Mouse (Mus musculus) urinary bladder, postnatal 10 days (tissue): Measurements from ENCODE around the gene Echdc2.
"Not testable (repeated sequence)": the region's sequence is repeated elsewhere in the genome, so short reads cannot be mapped to it uniquely, and the experiment has no call there.

ENCODE experiments used
- DNase-seq: peaks from one replicate; pipeline ENCODE4 v3.0.0; 2022; ENCODE audit warnings: low spot score

Gene Echdc2

DNA sequence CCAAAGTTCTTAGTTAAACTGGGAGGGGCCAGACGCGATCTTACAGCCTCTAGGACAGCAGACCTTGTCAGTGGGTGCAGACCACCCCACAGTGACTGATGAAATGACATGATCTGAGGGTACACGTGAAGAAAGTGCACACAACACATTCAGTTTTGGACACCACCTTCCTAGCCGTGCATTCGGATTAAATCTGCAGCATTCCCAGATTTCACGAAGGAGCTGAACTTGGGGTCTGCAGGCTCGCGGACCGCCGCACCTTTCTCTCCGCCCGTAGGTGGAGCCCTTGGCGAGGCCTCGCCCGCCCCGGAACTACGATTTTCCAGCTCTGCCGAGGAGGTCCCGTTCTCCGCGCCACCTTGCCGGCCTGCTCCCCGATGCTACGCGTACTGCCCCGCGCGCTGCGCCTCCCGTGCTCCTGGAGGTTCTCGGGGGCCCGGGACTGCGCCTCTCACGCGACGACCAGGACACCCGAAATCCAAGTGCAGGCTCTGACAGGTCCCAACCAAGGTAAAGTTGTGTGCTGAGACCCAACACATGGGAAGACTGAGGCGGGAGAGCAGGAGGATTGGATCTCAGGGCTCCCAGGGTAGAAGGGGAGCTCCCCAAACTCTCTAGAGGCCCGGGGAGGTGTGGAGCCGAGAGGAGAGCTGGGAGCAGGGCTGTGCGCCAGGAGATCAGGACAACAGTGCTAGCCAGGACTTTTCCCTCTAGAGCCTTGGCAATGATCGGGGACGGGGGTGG, at the start of gene Echdc2:
Gene Echdc2, plus strand, starts transcription at position 286 of the 744 bp plus-strand sequence.
- DNase-seq: no peak

DNA sequence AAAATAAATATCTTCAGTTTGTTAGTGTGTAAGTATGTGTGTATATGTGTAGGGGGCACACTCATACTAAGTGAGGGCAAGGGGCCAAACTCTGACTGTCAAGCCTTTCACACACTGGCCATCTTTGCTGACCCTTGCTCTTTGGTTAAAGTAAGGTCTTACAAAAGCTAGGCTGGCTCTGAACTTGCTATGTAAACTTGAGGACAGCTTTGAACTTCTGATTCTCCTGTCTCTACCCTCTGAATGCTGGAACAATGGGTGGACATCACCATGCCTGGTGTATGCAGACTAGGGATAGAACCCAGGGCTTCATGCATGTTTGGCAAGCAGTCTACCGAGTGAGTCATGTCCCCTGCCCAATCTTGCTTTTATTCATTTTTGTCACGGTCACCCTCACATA, 48.8 kb upstream of the Echdc2 start:
- no peak for DNase-seq

DNA sequence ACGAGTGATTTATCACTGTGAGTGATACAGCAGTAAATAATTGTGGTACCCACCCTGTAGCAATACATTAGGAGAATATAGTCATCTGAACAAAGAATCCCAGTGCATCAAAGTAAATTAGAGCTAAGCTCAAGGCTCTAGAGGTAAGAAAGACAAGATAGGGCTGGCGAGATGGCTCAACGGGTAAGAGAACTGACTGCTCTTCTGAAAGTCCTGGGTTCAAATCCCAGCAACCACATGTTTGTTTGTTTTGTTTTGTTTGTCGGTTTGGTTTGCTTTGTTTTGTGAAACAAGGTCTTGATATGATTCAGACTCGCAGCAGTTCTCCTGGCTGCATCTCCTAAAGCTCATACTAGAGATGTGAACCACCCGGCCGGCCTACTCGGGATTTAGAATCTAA, 47.7 kb upstream of the Echdc2 start:
- DNase-seq: no peak

DNA sequence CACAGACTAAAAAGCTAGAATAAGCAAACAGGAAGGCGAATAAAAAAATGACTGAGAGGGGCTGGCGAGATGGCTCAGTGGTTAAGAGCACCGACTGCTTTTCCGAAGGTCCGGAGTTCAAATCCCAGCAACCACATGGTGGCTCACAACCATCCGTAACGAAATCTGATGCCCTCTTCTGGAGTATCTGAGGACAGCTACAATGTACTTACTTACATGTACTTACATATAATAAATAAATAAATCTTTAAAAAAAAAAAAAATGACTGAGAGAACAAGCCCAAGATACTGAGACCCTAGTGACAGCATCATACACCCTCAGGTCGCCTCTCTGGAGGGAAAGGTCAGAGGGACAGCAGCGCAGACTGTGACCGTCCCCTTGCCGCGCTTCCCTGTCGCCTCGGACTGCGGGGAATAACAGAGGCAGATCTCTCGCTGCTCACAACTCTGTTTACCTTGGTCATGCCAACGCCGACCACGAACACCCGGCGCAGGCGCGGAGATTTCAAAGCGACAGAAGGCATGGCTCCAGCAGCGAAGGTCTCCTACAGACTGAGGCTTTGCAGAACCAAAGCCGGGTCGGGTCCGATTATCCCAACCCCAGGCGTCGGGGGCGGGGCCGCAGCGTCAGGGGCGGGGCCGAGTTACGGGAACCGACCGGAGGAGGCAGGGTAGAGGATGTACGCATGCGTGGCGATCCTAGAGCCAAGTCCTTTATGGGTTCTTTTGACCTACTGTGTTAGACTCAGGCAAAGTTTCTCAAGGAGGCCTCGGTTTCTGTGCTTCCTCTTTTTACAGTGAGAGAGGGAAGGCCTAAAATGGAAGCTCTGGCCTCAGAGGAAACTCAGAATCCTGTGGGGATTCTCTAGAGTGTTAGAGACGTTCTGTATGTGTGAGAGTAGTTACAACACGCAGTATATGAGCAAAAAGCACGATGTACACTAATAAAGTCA, 47.0 kb upstream of the Echdc2 start:
- peak; percentile 73 for DNase-seq

DNA sequence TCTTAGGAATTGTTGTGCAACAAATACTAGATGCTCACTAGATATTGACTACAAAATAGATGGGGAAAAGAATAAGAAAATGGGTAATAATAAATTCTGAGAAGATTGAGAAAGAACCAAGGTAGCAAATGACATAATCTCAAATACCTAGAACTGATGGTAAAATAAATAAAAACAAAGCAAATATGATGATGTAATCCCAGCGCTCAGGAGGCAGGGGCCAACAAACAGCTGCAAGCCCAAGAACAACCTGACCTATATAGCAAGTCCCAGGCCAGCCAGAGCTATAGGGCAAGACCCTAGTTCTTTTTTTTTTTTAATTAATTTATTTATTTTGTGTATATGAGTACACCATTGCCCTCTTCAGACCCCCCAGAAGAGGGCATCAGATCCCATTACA, 41.1 kb upstream of the Echdc2 start:
- DNase-seq: no peak

DNA sequence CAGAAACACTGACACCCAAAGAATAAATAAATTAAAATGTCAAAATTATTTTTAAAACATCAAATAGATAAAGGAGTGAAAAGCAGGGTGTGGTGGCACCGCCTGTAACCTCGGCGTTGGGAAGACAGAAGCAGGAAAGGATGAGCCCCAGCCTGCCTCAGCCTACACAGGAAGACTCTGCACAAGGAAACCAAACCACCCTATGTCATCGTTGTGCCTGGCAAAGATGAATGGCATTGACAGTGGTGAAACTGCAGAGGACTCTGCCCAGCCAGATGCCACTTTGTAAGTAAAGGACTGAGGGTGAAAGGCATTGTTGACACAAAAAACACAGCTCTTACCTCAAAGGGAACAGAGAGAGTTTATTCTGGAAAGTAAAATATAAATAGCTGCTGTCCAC, 39.0 kb upstream of the Echdc2 start:
- DNase-seq: no peak

DNA sequence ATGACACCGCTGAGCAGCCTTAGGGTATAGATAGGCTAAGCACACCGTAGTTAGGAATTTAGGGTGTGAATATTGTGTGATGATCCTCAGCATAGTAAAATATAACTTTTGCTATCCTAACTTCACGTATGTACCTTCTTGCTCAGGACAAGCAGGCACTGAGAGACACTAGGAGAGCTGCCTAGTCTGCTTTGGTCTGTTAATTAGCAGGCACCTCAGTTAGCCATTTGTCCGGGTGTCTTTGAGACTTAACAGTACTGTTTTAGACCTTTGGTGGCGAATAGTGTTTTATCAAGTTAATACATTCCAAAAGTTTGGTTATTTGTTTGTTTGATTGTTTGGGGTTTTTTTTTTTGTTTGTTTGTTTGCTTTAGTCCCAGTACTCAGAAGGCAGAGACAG, 37.7 kb upstream of the Echdc2 start:
- no peak for DNase-seq

DNA sequence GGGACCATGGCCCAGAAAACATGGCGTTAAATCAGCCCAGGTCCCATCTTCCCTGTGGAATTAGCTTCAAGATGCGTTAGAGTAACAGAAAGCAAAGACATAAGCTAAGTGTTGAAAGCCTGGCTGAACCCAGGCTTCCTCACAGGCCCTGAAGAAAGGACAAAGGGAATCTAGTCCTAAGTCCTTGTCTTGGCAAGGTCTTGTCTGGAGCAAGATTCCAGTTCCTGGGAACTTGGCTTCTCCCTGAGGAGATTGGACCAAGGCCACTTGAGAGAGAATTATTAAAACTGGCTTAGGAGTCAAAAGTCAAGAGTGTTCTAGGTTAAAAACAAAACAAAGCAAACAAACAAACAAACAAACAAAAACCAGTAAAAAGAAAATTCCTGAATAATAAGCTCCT, 36.9 kb upstream of the Echdc2 start:
- DNase-seq: no peak

DNA sequence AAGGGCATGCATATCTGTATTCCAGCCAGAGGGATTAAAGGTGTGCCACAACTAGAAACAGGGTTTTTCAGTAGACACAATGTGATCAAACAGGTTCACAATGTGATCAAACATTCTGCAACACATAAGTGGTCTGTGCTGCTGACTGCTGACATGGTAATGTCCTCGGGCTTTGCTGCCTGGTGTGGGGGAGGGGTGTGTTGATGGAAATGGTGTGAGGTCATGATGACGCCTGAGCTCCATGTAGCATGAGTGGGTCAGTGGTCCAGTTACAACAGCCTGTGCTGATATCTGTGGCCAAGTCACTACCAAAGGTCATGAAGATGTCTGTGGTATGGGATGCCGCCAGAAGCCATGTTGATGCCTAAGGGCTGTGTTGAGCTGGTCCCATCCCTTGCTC, 34.8 kb upstream of the Echdc2 start:
- no peak for DNase-seq

DNA sequence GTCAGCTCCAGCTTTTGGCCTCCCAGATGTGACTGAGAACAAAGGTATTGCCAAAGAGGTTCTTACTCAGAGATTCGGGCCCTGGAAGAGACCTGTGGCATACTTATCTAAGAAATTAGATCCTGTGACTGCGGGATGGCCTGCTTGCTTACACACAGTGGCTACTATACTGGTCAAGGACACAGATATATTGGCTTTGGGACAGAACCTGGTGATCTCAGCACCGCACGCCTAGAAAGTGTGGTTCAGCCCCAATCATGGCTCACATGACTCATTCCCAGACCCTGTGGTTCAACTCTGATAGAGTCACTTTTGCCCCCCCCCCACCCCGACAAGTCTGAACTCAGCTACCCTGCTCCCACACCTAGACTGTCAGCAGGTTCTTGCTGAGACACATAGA, 28.3 kb upstream of the Echdc2 start:
- no peak for DNase-seq

DNA sequence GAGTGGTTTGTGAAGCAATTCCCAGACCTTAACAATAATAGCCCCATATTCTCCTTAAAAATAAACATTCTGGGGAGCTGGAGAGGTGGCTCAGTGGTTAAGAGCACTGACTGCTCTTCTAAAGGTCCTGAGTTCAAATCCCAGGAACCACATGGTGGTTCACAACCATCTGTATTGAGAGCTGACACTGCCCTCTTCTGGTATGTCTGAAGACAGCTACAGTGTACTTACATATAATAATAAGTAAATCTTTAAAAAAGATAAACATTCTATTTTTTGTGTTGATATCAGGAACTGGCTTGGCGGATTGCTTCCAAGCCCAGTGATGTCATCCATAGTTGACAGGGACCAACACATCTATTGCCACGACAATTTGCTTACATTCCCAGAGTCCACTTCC, 22.1 kb upstream of the Echdc2 start:
- DNase-seq: not testable (repeated sequence)

DNA sequence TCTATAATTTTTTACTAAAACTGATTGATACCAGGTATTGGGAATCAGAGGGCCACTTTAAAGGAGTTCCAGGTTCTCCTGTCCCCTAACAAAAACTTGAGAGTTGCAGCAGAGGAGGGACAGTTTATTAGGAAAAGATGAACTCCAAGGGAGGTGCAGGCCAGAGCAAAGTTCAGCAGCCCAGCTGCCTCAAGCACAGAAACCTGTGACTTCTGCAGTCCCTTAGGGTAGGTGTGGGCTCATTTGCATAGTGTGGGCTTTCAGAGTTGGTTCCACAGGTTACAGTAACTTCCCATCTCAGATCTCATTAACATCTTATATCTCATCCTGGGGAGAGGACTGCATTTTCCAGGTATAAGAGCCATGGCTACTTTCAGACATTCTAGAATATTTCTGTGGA, 21.5 kb upstream of the Echdc2 start:
- DNase-seq: no peak

DNA sequence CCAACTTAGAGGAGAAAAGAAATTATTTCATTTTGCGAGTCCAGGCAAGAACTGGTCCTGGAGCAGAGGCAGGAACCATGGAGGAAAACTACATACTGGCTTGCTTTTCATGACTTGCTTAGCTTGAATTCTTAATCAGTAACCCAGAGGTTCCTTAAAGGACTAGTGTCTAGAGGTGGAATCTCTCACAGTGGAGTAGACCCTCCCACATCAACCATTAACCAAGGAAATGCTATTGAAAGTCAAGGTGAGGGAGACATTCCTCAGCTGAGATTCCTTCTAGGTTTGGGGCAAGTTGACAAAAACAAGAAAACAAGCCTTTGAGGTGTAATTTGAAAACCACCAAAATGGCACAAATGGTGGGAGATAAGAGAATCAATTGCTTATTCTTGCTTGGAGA, 20.4 kb upstream of the Echdc2 start, which contains the start of gene Scp2:
Gene Scp2, minus strand, starts transcription at position 119 of the 400 bp plus-strand sequence.
- DNase-seq: no peak

DNA sequence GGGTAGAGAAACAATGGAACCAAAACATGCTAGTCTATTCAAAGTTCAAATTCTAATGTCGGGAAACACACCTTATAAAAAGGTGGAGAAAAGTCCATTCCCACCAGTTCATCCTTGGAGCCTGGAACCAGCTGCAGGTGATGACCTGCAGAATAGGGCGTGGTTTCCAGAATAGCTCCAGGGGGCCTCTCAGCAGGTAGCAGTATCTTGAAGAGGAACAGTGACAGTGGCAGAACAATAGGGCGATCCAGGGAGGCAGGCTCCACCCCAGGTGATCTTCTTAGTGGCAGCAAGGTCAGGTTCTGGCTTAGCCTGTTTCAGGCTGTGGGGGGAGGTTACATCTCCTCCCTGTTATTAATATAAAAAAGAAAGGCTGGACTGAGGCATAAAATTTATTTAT, 19.7 kb upstream of the Echdc2 start:
- DNase-seq: not testable (repeated sequence)

DNA sequence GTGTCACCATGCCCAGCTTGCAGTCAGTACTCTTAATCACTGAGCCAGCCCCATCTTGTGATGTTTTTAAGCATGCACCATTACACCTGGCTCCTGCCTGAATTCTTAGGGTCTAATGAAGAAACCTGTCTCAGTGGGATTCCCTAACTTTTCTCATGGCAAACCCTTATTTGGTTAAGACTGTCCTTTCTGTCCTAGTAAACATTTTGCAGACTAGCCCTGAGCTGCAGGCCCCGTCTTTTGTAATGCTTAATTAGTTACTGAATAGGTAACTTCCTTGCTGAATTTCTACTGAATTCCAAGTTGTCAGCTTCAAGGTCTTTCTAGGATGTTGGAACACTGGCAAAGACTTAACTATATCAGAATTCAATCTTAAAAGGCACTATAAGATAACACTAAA, 10.1 kb upstream of the Echdc2 start:
- not testable (repeated sequence) for DNase-seq

DNA sequence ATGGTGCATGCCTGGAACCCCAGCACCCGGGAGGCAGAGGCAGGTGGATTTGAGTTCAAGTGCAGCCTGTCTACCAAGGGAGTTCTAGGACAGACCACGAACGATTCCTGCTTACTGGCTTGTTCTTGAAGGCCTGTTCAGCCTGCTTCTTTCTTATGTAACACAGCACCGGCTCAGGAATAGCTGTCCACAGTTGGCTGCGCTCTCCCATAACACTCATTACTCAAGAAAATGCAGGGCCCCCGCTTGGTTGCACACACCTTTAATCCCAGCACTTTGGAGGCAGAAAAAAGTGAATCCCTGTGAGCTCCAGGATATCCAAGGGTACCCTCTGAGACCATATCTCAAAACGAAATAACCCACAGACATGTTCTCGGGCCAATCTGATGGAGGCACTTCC, 3.3 kb upstream of the Echdc2 start:
- no peak for DNase-seq

DNA sequence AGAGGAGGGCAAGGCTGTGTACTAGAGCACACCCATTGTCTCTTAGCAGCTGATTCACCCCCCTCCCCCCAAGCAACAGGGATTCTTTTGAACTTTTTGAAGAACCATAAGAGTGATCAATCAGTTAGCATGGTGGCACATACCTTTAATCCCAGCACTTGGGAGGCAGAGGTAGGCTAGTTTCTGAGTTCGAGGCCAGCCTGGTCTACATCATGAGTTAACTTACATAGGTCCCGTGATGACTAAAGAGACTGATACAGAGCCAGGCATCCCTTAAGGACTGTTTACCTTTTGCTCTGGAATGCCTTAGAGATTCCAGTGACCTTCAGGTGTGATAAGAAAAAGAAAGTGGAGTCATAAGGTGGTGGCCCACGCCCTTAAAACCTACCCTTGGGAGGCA, 1.9 kb upstream of the Echdc2 start:
- no peak for DNase-seq

DNA sequence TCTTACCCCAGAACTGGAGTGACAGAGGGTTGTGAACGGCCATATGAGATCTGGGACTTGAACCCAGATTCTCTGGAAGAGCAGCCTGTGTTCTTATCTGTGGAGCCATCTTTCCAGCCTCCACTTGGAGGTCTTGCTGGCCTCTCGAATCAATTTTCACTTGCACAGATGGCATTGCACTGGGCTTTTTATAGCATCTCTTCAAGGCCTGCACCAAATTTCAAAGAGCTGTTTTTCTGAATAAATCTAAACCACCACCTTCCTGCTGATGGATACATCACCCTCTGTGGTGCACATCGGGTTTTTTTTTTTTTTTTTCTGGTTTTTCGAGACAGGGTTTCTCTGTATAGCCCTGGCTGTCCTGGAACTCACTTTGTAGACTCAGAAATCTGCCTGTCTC, 1.6 kb downstream of the Echdc2 start:
- DNase-seq: no peak

DNA sequence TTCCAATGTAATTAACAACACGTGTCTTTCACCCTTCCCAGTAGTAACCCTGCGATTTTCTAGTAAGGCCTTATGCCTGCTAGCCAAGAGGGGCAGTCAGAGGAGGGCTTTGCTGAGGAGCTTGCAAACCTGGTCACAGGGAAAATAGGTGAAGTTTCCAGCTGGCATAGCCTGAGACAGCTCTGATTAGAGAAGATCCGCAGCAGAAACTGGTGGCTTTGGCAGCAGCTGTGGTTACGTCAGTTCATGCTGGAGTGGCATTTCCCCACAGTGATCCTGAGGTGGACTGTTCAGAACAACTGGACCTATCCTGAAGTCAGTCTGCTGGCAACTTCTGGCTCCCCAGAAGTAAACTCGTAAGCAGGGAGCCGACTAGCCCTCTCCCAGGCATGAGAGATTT, 2.8 kb downstream of the Echdc2 start:
- DNase-seq: no peak

DNA sequence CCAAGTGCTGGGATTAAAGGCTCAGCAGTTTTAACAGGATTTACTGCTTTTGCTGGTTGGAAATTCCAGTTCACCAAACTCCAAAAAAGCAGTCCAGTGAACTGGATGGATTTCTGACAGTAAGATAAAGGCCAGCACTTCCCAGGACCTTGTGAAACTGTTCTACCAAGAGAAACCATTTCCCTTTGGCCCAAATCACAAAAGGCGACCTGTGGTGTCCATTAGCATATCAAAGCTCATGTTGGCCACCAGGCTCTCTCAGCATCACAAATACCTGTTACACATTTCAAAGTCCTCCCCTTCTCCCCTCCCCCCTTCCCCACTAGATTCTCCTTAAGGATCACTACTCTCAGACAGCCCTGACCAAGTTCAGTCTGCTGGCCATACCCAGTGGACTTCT, 17.0 kb downstream of the Echdc2 start:
- no peak for DNase-seq

DNA sequence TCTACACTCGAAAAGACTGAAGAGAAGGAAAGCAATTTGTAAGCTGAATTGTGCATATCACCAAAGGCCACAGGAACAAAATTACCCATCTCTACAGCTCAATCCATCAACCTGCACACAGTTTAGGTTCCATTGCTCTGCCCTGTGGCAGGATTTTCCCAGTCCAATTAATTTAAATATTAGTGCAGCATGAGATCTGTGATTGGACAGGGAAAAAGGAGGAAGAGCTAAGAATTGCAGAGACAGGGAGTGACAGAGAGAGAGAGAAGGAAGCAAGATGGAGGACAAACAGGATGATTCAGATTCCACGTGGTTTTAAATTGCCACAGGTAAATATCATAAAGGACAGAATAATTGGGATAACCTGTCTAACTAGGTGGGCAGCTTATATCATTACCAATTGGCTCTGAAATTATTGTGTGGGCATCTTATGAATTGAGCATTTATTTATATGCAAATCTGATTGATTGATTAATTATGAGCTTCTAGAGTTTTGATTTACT, 27.6 kb downstream of the Echdc2 start:
- no peak for DNase-seq

DNA sequence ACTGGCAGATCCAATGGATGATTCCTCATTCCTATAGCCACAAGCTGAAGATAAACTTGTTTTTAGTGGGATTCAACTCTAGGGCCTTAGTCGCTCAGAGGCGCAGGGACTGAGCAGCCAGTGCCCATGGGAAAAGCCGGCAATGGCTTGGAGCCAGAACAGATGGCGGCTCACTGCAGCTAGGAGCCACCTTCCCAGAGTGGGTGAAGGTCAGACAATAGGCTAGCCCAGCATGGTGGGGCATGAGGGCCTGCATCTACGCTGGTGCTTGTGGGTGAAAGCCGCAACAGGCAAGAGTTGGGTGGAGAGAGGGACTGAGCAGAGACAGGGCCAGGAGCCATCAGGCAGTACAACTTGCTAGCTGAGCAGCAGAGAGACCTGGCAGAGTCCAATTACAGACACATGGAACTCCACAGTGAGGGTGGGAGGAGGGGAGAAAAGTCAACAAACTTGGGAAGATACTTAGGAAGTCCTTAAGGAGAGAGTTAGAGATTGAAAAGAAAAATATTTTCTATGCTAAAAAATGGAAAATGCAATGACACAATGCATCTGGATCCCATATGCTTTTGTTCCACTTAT, 31.1 kb downstream of the Echdc2 start:
- DNase-seq: no peak

DNA sequence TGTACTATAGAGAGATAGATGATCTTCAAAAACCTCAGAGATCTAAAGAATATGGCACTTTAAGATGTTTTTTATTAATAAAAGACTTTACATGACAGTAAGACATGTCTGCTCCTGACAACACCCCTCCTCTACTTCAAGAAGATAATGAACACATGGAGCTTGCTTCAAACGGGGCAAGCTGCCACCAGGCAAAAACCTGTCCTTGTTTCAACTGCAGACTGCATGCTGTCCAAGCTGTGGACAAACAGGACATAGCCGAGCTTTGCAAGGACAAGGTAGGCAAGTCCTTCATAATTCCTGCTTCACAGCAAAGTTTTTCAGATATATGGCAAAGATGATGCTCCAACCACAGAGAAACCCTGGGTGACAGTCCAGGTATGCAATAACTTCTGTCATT, 34.0 kb downstream of the Echdc2 start:
- no peak for DNase-seq
